Mouse (Mus musculus): ENCODE measurements at regions not wholly inside any gene's neighbourhood (a gene's known extent, or its start where the extent isn't known, plus 50 kb on each side); places are given as distances from the start of the nearest gene placed in this dataset.
A peak's percentile ranks its signal among the peaks of the same experiment; 100 is the strongest.

DNA sequence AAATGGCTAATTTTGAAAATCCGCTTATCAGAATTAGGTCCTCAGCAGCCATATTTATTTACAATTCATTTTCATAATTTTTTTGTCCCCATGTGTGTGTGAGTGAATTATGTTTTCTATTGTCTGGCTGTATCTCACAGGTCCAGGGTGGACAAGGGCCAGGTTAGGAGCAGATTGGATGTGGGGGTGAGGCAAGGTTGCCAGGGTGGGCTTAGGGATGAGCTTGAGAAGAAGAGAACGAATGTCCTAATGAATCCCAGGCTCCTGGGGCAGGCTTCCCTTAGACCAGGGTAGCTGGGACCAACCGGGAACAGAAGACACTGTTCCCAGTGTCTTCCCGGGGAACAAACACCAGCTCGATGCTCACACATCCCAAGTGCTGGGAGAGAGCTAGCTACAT is 61.2 kb upstream of the Unc5a start:
- 38% methylated on average over 5 of the region's 5 CpGs for WGBS
- H3K4me3 ChIP-seq (ENCODE audit: insufficient read depth, low read depth, low read length): peak overlapping the region; percentile 50; the same call in 1 of the 2 replicates
- H3K4me1 ChIP-seq (ENCODE audit: control insufficient read depth, insufficient read depth, low read length): peaks cover 40% of the 10 kb centered on the region
- H3K27ac ChIP-seq (ENCODE audit: insufficient read depth, low read depth, low read length): no peak overlapping the region
- no peak for TF ChIP-seq CTCF (IDR thresholded peaks at IDR 0.05; ENCODE audit: insufficient read depth, low read depth, low read length)
- TF ChIP-seq POLR2A (IDR thresholded peaks at IDR 0.05; ENCODE audit: insufficient read depth, low read depth, low read length): no peak

DNA sequence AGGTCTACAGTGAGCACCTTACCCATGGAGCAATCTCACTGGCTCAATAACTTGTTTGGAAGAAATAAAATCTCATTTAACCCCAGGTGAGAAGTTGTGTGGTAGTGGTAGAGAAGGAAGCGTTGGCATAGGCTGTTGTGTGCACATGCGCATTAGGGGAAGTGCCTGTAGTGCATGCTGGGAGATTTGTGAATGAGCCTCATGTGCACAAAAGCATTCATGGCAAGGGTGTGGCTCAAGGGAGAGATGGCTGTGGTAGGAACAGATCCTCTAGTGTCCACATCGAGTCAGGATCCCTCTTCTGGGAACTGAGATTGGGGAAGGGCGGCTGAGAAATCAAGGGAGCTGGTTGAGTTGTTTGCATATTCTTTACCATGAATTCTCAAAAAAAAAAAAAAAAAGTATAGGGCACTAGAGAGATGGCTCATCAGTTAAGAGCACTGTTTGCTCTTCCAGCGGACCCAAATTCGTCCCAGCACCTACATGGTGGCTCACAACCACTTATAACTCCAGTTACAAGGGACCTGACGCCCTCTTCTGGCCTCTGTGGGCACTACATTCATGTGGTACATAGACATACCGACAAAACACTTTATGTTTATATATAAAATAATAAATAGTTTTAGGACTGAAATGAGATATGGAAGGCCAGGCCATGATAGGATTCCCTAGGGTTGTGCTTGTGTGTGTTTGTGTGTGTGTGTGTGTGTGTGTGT is 59.4 kb upstream of the Unc5a start:
- peaks cover 34% of the 10 kb centered on the region for H3K4me1 ChIP-seq (ENCODE audit: control insufficient read depth, insufficient read depth, low read length)
- H3K27ac ChIP-seq (ENCODE audit: insufficient read depth, low read depth, low read length): no peak overlapping the region
- 88% methylated on average over 8 of the region's 8 CpGs for WGBS
- H3K4me3 ChIP-seq (ENCODE audit: insufficient read depth, low read depth, low read length): no peak overlapping the region
- TF ChIP-seq CTCF (IDR thresholded peaks at IDR 0.05; ENCODE audit: insufficient read depth, low read depth, low read length) (no peak), POLR2A (IDR thresholded peaks at IDR 0.05; ENCODE audit: insufficient read depth, low read depth, low read length) (no peak)

GRCm38 (mm10) chr13:54892572-54892971 is 56.6 kb upstream of the Unc5a start:
- Histone ChIP-seq H3K27ac (ENCODE audit: insufficient read depth, low read depth, low read length) (no peak overlapping the region), H3K4me3 (ENCODE audit: insufficient read depth, low read depth, low read length) (no peak overlapping the region), H3K4me1 (ENCODE audit: control insufficient read depth, insufficient read depth, low read length) (peaks cover 18% of the 10 kb centered on the region)
- 69% methylated on average over 1 of the region's 1 CpGs for WGBS
- TF ChIP-seq POLR2A (IDR thresholded peaks at IDR 0.05; ENCODE audit: insufficient read depth, low read depth, low read length): no peak
- TF ChIP-seq CTCF (IDR thresholded peaks at IDR 0.05; ENCODE audit: insufficient read depth, low read depth, low read length): no peak

GRCm38 (mm10) chr13:54893651-54894050 is 55.6 kb upstream of the Unc5a start:
- WGBS: 47% methylated on average over 7 of the region's 7 CpGs
- H3K27ac ChIP-seq (ENCODE audit: insufficient read depth, low read depth, low read length): no peak overlapping the region
- H3K4me3 ChIP-seq (ENCODE audit: insufficient read depth, low read depth, low read length): no peak overlapping the region
- H3K4me1 ChIP-seq (ENCODE audit: control insufficient read depth, insufficient read depth, low read length): peaks cover 11% of the 10 kb centered on the region
- no peak for TF ChIP-seq CTCF (IDR thresholded peaks at IDR 0.05; ENCODE audit: insufficient read depth, low read depth, low read length)
- TF ChIP-seq POLR2A (IDR thresholded peaks at IDR 0.05; ENCODE audit: insufficient read depth, low read depth, low read length): no peak

DNA sequence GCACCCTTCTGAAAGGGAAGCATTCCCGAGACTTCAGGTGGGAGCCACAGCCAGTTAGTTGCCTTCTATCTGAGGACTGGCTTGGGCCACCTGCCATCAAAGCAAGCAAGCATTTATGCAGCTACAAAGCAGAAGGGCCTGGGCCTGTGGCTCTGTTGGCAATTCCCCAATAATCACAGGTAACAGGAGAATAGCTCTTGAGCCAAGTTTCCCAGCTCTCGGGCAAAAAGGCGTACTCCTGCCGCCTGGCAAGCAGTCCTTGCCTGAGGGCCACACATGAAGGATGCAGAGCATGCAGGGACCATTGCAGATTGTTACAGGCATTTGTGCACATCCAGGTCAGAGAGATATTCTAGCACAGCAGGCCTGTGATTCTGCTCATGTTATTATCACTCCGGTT is 53.2 kb upstream of the Unc5a start:
- Histone ChIP-seq H3K4me1 (ENCODE audit: control insufficient read depth, insufficient read depth, low read length) (peaks cover 9% of the 10 kb centered on the region), H3K4me3 (ENCODE audit: insufficient read depth, low read depth, low read length) (no peak overlapping the region), H3K27ac (ENCODE audit: insufficient read depth, low read depth, low read length) (no peak overlapping the region)
- WGBS: 86% methylated on average over 5 of the region's 5 CpGs
- TF ChIP-seq CTCF (IDR thresholded peaks at IDR 0.05; ENCODE audit: insufficient read depth, low read depth, low read length): no peak
- TF ChIP-seq POLR2A (IDR thresholded peaks at IDR 0.05; ENCODE audit: insufficient read depth, low read depth, low read length): no peak

Measured in olfactory bulb, adult 2 months (tissue).